Mouse (Mus musculus): ENCODE results near the gene 1700029F12Rik.

1700029F12Rik gene

DNA sequence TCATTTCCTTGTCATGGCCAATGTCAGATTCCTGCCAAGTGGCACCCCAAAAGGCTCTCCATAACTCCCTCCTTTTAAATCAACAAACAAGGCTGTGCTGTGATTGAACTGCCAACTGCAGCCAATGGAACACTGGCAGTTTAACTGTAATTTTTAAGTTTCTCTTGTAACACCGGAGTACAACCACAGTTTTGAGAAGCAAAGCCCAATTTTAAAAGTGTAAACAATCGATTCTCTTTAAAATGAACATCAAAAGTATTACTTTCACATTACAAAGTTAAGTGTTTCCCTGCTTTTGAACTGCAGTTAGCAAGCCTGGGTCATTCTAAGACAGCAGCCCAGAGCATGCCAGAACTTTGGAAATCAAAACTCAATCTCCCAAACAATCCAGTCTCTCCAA, at the start of gene 1700029F12Rik:
TSS of gene 1700029F12Rik (minus strand) at position 101 of the 400 bp plus-strand sequence.
- DNase-seq: no peak

DNA sequence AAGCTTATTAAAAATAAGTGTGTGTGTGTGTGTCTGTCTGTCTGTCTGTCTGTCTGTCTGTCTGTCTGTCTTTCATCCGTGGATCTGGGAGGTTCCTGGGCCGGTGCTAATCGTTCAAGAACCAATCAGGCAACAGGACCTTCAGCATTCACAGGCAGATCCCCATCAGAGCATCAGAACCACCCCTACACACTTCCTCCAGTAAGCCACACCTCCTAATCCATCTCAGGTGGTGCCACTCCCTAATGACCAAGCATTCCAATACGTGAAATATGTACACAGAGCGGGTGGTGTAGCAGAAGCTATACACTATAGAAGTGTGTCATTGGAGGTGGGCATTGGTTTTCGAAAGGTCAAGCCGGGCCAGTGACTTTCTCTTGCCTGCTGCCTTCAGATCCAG, 48.3 kb upstream of the 1700029F12Rik start:
- DNase-seq: no peak

DNA sequence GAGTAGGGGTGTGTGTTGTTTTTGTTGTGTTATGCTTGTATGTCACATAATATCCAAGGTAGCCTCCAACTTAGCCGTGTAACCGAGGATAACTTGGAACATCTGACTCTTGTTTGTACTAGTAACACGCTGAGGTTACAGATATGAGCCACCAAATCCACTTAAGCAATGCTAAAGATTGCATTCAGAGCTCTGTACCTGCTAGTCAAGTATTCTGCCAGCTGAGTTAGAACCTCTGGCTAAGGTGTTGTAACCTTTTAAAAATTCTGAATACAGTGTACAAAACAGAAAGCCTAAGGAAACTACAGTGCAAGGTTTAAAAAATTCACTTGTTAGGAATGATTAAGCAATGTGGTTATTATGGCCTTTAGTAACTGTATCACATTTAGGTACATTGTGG, 46.5 kb upstream of the 1700029F12Rik start:
- no peak for DNase-seq

DNA sequence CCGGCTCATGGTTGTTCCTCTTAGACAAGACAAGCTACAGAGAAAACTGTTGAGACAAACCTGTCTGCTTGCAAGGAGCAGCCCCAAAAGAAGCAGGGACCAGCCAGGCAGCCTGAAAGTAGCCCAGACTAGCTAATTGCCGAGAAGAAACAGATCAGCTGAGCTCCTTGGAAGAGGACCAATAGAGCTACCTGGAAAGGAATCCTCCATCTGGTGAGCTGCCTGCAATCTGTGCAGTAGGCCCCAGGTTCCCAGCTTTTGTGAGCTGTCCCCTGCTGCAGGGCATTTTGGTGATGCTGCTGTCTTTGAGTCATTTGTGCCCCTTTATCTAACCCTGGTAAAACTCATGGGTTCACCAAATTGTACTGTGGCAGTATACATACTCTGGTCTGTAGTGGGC, 46.0 kb upstream of the 1700029F12Rik start:
- no peak for DNase-seq

DNA sequence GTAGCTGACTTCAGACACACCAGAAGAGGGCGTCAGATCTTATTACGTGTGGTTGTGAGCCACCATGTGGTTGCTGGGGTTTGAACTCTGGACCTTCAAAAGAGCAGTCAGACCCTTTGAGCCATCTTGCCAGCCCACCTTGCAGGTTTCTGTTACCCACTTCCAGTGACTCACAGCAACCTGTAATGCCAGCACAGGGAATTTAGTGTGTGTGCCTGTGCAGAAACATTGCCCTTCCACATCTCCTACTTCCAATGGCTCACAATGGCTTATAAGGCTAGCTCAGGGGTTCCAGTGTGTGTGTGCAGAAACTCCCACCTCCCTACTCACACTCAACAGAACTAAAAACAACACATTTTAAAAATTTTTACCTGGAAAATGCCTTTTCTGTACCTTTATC, 43.4 kb upstream of the 1700029F12Rik start:
- no peak for DNase-seq

DNA sequence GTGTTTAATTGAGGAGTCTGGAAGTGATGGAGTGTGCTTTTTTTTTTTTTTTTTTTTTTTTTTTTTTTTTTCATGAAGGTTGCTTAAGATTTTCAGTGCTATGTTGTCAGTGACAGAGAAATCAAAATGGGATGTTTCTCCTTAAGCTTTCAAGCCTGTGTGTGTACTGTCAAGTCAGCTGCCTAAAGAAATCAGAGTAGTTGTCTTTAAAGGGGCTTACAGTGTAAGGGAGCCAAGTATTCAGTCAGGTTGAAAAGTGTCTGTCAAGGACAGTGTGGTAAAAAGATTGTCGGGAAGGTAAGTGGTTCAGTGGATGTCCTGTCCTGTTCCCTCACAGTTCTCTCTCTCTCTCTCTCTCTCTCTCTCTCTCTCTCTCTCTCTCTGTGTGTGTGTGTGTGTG, 39.3 kb upstream of the 1700029F12Rik start:
- no peak for DNase-seq

DNA sequence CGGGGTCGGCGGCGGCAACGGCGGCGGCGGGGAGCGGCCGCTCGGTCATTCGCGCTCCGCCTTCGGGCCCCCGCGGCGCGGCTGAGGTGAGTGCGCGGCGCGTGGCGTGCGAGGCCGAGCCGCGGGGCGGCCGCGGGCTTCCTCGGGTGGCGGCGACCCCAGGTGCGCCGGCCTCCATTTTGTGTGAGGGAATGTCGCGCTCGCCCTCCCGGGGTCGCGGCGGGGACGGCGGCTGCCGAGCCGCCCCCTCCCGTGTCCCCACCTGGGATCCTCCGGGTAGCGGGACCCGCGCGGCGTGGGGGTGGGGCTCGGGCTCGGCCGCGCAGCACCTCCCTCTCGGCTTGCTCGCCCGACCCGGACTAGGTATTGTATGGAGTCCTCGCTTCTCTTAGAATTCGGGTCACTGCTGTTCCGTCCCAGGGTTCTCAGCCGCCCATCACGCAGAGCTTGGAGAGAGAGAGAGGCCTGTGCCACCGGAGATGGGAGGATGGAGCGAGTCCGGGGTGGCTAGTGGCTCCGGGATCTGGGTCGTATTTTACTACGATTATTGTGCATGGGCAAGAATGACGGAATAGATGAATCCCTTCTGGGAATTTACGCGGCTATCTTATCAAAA, 37.6 kb upstream of the 1700029F12Rik start:
- peak; percentile 23 to 50 for DNase-seq

DNA sequence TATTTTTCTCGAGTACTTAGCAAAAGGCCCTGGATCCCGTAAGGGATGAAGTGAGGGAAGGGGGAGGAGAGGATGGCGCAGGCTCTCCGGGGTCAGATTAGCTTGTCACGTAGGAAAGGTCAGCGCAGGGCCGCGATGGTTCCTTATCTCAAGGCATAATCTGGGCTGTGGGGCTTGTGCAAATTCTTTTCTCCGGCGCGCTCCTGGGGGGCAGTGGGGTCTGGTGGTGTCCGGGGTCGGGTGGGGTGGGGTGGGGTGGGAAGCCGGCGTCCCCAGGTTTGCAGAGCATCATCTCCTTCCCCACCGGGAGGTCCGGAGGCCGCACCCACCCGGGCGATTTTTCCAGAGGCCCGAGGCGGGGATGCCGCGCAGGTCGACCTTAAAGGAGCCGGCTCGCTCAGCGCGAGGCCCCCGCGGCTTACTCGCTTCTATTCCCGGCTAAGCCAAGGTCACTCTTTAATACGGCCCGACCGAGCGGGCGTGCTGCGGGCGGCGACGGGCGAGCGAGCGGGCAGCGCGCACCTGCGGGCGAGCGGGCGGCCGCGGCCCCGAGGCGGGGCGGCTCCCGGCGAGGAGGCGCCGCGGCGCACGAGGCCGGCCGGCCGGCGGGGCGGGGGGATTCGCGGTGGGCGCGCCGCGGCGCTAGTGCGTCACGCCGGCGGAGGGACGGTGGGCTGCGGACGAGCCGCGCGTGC, 36.9 kb upstream of the 1700029F12Rik start:
- peak; percentile 34 to 54 for DNase-seq

DNA sequence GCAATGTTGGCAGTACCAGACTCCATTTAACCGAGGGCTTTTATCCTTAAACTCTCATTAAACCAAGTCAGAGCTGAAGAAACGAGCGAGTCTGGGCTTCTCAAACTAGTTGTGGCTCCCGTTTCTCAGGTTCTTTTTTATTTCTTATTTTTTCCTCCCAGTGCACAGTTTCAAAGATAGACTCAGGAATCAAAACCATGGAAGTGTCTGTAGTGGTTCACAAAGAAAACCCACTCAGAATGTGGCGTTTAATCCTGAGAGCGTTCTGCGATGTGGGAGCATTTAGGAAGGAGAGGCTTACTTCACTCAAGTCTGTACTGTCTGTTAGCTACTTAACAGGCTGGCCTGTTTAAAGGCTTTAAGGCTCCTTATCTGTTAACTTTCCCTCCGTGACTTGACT, 34.0 kb upstream of the 1700029F12Rik start:
- DNase-seq: no peak

DNA sequence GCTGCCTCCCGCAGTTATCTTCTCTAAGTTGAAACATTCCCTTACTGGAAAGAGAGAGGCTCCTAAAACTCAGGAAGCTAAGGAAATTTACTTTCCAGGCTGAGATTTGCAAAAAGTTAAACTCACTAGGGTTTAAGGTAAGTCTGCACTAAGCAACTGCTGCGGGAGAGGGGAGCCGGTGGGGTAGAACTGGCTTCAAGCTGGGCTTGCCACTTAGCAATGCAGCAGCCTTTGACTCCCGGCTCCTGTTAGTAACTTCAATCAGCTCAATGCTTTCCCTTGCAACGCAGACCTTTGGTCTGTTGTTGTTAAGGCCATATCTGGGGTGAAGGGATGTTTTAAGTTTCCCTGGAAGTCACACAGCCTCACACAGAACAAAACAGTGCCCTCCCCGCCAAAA, 33.5 kb upstream of the 1700029F12Rik start:
- no peak for DNase-seq

DNA sequence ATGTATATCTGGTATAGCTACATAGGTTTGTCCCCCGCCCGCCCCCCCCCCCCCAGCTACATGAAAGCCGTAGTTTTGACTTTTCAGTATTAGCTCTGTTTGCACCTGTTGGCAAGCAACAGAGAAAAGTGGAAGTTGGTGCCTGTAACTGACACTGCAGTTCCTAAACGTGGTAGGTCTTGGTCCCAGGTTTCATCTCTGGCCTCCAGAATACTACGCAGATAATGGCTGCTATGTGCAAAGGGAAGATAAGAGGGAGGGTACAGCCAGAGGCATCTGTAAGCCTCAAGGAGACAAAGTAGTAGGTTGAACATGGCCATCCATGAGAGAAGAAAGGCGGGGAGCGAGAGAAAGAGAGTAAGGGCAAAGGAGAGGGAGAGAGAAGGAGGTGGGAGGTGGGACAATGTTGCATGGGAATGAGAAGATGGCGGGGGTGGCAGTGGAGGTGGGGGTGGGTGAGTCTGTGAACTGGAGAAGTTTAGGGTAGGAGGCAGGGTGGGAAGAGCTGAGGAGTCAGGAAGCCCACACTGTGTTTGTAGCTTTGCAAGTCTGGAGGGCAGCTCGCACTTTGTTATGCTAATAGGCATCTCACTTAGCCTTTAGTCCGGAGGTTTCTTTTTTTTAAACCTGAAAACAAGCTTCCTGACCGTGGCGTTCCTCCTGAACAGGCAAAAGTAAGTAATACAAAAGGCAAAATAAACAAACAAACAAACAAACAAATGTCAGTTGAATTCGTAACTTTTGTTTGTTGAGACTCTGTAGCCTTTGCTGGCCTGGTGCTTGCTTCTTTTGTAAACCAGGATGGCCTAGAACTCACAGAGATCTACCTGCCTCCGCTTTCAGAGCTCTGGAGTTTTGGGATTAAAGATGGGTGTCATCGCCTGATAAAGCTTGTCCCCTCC, 32.7 kb upstream of the 1700029F12Rik start, which contains the start of gene Fam169a:
TSS of gene Fam169a (plus strand) at position 638 of the 902 bp plus-strand sequence.
- DNase-seq: no peak

DNA sequence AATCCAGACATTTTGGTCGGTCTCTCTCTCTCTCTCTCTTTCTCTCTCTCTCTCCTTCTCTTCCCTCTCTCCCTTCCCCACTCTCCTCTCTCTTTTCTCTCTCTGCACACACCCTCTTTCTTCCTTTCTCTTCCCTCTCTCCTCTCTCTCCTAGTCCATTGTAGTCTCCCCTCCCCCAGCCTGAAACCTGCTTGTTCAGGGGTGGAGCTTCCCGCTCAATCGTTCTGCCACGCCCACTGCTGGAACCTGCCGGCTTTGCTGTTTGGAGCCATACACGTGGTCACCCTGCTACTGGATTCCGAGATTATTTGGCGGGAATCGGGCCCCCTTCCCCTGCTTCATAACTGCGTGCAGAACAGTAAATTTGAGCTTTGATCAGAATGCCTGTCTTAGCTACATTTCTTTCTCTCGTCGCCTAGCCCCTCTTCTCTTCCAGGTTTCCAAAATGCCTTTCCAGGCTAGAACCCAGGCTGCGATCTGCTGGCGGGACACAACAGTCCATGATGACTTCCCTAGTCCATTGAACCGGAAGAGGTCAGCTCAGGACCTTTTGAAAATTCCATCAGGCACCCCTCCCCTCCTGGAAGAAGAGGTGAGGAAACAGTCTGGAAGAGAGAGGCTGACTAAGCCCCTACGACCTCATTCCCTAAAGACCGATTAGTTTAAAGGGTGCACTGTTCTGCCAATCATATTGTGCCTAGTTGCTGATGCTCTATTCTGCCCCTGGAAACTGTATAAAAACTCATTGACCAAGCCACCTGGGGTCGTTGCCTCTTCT, 30.9 kb upstream of the 1700029F12Rik start:
- peak; percentile 7 to 19 for DNase-seq

DNA sequence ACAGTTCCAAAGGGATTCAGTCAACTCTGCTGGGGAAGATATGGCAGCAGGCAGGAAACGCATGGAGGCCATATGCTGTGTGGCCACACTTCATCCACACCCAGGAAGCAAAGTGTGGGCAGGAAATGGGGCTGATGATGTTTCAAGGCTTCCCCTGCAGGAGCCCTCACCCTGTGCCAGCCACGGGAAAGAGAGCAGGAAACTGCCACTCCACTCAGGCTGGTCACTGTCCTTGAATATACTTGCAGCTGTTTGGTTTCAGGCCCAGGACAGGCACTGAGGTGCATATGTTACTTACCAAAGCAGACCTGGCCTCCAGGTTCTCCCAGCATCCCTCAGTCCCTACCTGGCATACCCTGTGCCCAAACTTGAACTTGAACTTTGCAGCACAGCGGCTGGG, 30.3 kb upstream of the 1700029F12Rik start:
- no peak for DNase-seq

DNA sequence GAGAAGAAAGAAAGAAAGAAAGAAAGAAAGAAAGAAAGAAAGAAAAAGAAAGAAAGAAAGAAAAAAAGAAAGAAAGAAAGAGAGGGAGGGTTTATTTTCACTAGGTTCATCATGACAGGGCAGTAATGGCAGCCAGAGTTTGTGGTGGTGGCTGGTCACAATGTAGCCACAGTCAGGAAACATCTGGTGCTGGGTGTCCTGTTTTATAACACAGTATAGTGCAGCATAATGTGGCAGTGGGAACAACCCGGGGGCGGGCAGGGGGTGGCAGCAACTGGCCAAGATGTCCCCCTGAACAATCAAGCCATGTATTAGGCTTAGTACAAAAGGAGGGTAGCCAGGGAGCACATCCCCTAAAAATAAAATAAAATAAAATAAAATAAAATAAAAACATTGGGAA, 29.3 kb upstream of the 1700029F12Rik start:
- DNase-seq: no peak

DNA sequence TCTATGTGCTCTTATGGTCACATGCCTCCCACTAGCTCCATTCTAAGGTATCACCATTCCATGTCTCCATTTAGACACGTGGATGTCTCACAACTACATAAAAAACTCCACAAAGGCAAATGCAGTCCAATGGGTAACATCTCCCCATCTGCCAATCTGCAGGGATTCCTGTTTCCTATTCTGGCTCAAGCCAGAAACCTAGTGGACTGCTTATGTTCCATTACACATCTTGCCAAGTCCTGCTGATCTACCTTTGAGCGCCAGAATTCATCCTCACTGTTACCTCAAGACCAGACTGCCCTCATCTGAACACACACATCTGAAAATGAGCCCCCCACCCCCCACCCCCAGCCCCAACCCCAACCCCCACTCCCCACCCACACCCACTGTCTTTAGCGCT, 28.0 kb upstream of the 1700029F12Rik start:
- DNase-seq: no peak

DNA sequence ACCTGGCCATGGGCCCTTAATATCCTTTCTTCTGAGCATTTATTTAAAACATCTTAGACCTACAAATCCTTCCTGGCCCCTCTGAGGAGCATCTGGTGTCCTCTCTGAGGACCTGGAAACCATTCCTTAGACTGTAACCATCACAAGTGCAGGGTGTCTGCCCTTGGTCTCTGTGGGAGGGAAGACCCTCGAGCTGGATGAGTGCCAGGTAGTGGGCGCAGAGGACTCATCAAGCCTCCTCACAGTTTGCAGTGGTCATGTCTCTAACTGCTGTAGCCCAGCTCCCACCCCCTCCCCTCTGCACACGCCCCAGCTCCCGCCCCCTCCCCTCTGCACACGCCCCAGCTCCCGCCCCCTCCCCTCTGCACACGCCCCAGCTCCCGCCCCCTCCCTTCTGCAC, 26.2 kb upstream of the 1700029F12Rik start:
- no peak for DNase-seq

DNA sequence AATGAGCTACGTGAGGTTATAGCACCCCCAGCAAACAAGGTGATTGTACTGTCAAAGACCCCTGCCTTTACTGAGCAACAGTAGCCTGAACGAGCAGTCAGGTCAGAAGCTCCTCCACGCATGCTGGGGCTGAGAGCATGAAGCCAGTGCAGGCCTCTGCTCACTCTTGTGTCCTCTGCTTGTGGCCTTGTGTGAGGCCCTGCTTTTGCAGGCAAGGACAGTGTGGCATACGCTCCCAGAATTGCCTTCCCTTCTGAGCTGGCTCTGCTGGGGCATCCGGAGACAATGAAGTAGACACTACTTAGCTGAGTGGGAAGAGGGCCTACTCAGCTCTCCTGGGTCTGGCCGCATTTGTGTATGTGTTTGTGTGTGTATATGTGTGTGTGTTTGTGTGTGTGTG, 25.6 kb upstream of the 1700029F12Rik start:
- no peak for DNase-seq

DNA sequence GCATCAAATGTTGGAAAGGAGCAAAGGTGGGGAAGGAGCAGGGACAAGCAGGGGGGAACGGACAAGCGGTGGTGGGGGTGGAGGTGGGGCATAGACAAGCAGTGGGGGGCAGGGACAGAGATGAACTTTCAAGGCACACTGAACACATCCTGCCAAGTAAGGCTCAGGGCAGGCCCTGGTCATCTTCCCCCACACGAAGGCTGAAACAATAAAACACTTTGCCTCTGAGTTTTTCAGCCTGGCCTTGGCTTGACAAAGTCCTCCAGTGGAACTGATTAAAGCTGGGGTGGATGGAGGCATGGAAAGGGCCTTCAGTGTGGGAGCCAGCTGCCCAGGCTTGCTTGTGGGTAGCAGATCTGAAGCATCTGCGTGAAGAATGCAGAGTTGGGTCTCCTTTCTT, 23.7 kb upstream of the 1700029F12Rik start:
- no peak for DNase-seq

DNA sequence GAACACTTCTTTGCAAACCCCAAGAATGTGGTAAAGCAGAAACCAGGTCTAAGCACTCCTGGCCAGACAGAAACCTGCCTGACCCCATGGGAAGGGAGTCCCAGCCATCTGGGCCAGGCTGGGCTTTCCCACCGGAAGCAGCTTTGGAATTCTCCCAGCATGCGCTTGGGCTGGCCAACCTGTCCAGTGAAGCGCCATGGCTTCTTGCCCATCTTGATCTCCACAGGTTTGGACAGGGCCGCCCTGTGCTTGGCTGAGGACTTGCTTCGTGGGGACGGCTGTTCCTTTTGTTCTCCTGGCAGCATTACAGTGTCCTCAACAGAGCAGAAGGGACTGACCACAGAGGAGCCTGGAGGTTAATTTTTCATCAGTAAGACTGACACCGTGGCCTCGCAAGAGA, 19.7 kb upstream of the 1700029F12Rik start:
- DNase-seq: peak; percentile 20 to 39

DNA sequence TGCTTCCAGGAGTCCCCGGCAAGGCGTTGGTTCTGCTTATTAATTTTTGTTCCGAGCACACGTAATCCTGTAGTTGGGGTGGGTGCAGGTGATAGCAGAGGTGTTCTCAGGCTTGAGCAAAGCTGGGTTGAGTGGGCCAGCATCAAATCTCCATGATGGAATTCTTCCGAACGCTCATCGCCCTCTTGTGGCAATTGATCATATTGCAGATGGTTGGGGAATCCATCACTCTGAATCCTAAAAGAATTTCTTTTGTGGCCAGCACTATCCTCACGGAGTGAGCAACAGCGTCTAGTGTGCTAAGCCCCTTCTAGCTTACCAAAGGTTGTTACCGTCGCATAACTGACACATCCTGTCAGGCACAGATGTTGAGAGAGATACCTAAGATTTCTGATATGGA, 18.5 kb upstream of the 1700029F12Rik start:
- peak; percentile 82 to 83 for DNase-seq

DNA sequence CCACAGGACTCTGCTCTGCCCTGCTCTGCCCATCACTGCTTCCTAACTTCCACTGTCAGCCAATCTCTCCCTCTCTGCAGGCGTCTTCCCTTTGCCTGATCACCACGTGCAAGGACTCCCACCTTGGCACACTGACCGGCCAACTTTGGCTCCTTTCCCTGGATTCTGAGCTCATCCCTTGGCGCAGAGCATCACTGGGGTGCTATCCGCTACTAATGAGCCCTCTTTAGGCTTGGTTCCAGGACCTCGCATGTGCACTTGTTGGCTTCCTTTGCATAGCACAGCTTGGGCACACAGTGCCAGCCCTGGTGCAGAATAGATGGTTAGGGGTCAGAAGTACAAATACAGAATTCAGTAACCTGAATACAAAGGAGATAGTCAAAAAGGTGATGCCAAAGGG, 17.0 kb upstream of the 1700029F12Rik start:
- DNase-seq: no peak

DNA sequence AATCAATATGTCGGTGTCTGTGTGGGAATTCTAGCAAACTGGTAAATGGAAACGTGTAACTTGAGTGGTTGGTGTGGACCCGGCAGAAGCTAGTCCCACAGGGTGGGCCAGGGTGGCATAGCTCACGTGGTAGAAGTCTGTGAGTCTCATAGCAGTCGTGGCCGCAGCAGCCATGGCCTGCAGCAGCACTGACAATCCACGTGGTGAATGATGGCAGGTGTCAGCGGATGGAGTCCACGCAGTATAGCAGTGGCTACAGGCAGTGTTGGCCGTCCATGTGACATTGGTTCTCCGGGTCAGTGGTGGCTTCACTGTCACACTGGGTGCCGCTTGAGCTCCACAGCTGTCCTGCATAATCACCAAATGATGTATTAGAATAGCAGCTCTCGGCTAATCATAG, 4.1 kb downstream of the 1700029F12Rik start:
- DNase-seq: no peak

DNA sequence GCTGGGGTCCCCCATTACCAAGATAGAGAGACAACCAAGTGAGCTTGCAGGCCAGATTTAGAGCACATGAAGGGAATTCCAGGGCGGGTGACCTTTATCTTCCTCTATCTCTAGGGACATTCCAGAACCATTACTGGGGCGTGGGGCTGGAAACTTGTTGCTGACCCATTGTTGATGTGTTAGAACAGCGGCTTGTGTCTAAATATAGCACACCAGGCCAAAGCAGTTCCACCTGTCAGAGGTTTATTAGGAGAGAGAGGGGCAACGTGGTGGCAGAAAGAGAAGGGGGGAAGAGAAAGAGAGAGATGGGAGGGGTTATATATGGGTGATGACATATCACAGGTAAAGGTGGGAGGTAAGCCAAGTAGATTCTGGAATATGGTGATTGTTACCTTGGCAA, 12.3 kb downstream of the 1700029F12Rik start:
- DNase-seq: no peak
